Mouse (Mus musculus) limb, embryonic 12.5 days (tissue): ENCODE measurements at regions not wholly inside any gene's neighbourhood (a gene's known extent, or its start where the extent isn't known, plus 50 kb on each side); places are given as distances from the start of the nearest gene placed in this dataset.

Experiments used
- ATAC-seq: fragments of 200-750 bp; cut with Nextera tagmentation; 2 replicates; pipeline ENCODE4 v1.8.0; 2017; ENCODE audit warnings: low read depth, moderate TSS enrichment; ENCODE audit not compliant: insufficient number of reproducible peaks, insufficient read depth, low FRiP score, low TSS enrichment
- H3K27ac ChIP-seq: fragments of 300-500 bp; sonication (generic); 2 replicates; pipeline ENCODE4 v1.5.1; 2016; ENCODE audit warnings: mild to moderate bottlenecking, moderate library complexity
- H3K27me3 ChIP-seq: fragments of 300-500 bp; sonication (generic); 2 replicates; pipeline ENCODE4 v1.6.1; 2016; ENCODE audit warnings: mild to moderate bottlenecking, moderate library complexity
- H3K36me3 ChIP-seq: fragments of 300-500 bp; sonication (generic); 2 replicates; pipeline ENCODE4 v1.6.1; 2016; ENCODE audit warnings: mild to moderate bottlenecking, moderate library complexity
- H3K4me1 ChIP-seq: fragments of 300-500 bp; sonication (generic); replicated peaks from 2 replicates; pipeline ENCODE4 v1.6.1; 2016
- H3K4me2 ChIP-seq: fragments of 300-500 bp; sonication (generic); 2 replicates; pipeline ENCODE4 v1.6.1; 2016; ENCODE audit warnings: mild to moderate bottlenecking, moderate library complexity
- H3K4me3 ChIP-seq: fragments of 300-500 bp; sonication (generic); replicated peaks from 2 replicates; pipeline ENCODE4 v1.5.1; 2016; ENCODE audit warnings: mild to moderate bottlenecking
- H3K9ac ChIP-seq: fragments of 300-500 bp; sonication (generic); replicated peaks from 2 replicates; pipeline ENCODE4 v1.6.1; 2016; ENCODE audit warnings: mild to moderate bottlenecking, moderate library complexity
- H3K9me3 ChIP-seq: fragments of 300-500 bp; sonication (generic); 2 replicates; pipeline ENCODE4 v1.6.1; 2016; ENCODE audit warnings: mild to moderate bottlenecking, moderate library complexity
- WGBS: fragments of 180-500 bp; shearing (Covaris S2); methylation state at CpG from one replicate; pipeline ENCODE4 v1.1.7; 2016; 5-methylcytosine and 5-hydroxymethylcytosine counted together

DNA sequence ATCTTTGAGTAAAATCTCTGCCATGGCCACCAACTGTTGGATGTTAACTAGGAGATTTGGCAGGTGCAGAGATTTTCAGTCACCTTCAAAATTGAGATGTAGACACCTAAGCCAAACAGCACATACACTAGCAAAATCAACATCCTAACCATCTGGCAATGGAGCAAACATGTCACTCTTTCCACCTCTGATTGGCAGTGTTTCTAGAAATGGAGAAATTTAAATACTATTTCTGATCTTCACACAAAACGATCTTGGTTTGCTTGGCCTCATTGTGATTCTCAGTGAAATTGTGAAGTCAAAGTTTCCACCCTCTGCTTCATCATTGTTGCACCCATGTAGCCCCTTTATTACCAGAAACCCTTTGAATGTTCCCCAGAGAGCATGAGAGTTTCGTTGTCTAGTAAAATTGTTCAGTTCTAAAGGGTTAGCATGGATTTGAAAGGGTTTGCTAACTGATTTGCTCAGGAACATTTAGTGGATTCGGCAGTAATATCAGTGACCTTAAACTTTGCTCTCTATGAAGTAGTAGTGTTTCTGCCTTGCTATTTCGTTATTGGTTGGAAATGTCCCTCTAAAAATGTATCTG is 854.1 kb downstream of the Stpg2 start:
- Histone ChIP-seq H3K4me3 (no peak overlapping the region), H3K4me2 (no peak overlapping the region), H3K9me3 (0 out of 2 replicates have a peak, but pooled peaks cover 3% of the 10 kb centered on the region), H3K27me3 (peaks cover 4% of the 10 kb centered on the region; the same call in 1 of the 2 replicates), H3K36me3 (no peaks in the 10 kb centered on the region), H3K4me1 (no peaks in the 10 kb centered on the region; the same call in 1 of the 2 replicates), H3K9ac (no peak overlapping the region), H3K27ac (no peak overlapping the region)
- 86% methylated on average over 4 of the region's 4 CpGs for WGBS
- no peak for ATAC-seq

DNA sequence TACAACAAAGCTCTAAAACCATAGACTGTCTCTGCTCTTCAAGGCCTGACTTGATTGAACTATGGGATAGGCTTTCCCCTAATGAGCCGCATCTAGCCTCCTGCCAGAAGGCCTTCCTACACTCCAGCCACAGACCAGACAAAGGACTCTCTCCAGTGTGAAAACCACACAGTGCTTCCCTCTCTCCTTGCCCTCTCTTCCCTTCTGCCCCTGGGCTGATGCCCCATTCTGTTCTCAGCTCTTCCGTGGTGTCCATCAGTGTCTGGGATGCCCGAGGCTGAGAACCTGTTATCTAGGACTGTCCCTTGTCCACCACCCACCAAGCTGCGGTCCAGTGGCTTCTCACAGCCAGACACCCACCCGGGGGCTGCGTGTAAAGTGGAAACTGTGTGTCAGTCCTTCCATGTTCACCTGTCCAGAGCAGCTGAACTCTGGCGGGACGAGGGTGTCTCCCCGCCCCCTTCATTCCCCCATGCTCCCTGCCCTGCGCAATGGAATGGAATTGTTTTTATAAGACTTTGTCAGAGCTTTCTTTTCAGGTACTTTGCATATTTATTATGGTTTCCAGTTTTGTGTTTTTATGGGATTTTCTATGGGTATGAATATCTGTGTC is 856.4 kb downstream of the Stpg2 start:
- Histone ChIP-seq H3K9ac (no peak overlapping the region), H3K4me2 (no peak overlapping the region), H3K9me3 (0 out of 2 replicates have a peak, but pooled peaks cover 3% of the 10 kb centered on the region), H3K4me1 (peaks cover 12% of the 10 kb centered on the region), H3K27me3 (peaks cover 4% of the 10 kb centered on the region; the same call in 1 of the 2 replicates), H3K27ac (no peak overlapping the region), H3K36me3 (no peaks in the 10 kb centered on the region), H3K4me3 (no peak overlapping the region)
- WGBS = 94% methylated on average over 10 of the region's 10 CpGs
- no peak for ATAC-seq

DNA sequence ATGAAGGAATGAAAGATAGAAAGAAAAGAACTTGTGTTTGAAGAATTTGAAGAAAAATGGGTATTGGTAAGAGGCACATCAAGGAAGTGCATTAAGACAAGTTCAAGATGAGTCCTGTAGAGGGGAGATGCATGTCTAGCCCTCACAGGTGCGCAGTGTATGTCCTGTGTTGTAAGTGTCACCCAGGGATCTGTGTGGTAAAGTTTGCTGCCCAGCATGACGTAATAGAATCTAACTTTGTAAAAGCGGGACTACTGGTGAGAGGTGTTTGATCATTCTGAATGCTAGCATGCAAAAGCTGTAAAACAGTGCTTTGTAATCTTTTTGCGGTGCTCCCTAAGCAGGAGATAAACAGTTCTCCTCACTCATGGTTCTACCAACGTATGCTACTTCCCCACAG is 857.4 kb downstream of the Stpg2 start:
- H3K27me3 ChIP-seq = peaks cover 4% of the 10 kb centered on the region; the same call in 1 of the 2 replicates
- WGBS = 72% methylated on average over 5 of the region's 5 CpGs
- 0 out of 2 replicates have a peak, but pooled peaks cover 3% of the 10 kb centered on the region for H3K9me3 ChIP-seq
- H3K4me1 ChIP-seq = peaks cover 12% of the 10 kb centered on the region
- H3K9ac ChIP-seq = no peak overlapping the region
- no peak overlapping the region for H3K27ac ChIP-seq
- no peak overlapping the region for H3K4me3 ChIP-seq
- no peaks in the 10 kb centered on the region for H3K36me3 ChIP-seq
- no peak for ATAC-seq
- H3K4me2 ChIP-seq = no peak overlapping the region

DNA sequence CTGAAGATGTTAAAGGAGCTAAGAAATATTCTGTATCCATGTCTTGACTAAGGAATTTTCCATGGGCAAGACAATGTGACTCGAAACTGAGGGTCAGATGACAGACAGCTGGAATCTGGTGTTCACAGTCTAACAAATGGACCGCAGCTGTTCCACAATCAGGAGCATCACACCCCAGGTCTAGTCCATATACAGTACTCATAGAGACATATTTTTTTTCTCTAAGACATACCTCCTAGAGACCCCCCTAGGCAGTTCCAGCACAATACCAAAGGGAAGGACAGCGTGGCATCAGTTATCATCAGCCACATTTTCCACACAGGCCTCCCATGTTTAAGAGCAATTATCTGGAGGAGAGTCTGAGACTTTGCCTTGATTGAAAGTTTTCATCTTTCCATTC is 878.8 kb downstream of the Stpg2 start:
- Histone ChIP-seq H3K36me3 (no peaks in the 10 kb centered on the region), H3K9me3 (no peaks in the 10 kb centered on the region), H3K4me2 (no peak overlapping the region), H3K4me3 (no peak overlapping the region), H3K9ac (no peak overlapping the region), H3K4me1 (no peaks in the 10 kb centered on the region), H3K27me3 (no peaks in the 10 kb centered on the region), H3K27ac (no peak overlapping the region)
- 75% methylated on average over 3 of the region's 3 CpGs for WGBS
- peak; percentile 76; the same call in 1 of the 2 replicates for ATAC-seq

DNA sequence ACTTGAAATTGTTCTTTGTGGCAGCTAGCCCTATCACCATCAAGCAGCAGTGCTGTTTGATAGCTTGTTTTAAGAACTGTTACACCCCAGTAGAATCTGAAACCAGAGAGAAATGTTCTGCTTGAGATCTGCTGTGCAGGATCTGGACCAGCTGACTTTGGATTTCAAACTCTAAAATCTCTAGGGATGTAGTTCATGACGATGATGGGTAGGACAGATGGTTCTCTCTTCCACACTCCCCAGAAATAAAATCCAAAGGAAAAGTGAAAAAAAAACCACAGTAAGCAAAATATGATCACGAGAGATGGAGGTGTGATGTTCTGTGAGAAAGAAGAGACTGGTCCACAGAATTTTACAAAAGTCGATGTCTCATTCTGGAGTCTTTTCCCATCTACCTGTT is 879.9 kb downstream of the Stpg2 start:
- no peak overlapping the region for H3K27ac ChIP-seq
- H3K27me3 ChIP-seq = no peaks in the 10 kb centered on the region
- WGBS = 82% methylated on average over 3 of the region's 3 CpGs
- H3K9ac ChIP-seq = no peak overlapping the region
- H3K4me1 ChIP-seq = no peaks in the 10 kb centered on the region
- no peaks in the 10 kb centered on the region for H3K9me3 ChIP-seq
- H3K4me3 ChIP-seq = no peak overlapping the region
- ATAC-seq = no peak
- H3K4me2 ChIP-seq = no peak overlapping the region
- no peaks in the 10 kb centered on the region for H3K36me3 ChIP-seq

GRCm38 (mm10) chr3:140088019-140088418 is 882.5 kb downstream of the Stpg2 start:
- Histone ChIP-seq H3K9ac (no peak overlapping the region), H3K36me3 (no peaks in the 10 kb centered on the region), H3K4me1 (no peaks in the 10 kb centered on the region), H3K27ac (no peak overlapping the region), H3K4me3 (no peak overlapping the region), H3K27me3 (no peaks in the 10 kb centered on the region), H3K4me2 (no peak overlapping the region), H3K9me3 (no peaks in the 10 kb centered on the region)
- ATAC-seq = no peak
- WGBS = 86% methylated on average over 3 of the region's 3 CpGs

DNA sequence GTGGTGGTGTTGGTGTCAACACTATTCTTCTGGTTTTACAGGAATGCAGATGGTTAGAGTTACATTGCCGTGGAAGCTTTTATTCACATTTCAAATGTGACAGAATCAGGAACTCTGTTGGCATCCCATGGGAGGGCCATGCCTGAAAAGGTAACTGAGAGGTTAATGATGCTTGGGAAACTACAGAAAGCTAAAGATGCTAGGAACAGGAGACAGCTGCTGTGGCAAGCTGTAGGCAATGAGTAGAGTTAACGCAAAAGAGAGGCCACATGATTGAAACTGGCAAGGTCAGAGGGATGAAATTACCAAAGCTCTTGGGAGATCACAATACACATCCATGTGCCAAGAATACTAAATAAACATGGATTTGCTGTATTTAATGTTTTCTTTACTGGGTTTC is 886.4 kb downstream of the Stpg2 start:
- WGBS = 71% methylated on average over 2 of the region's 2 CpGs
- Histone ChIP-seq H3K27me3 (no peaks in the 10 kb centered on the region), H3K9ac (no peak overlapping the region), H3K4me3 (no peak overlapping the region), H3K27ac (no peak overlapping the region), H3K4me1 (no peaks in the 10 kb centered on the region), H3K36me3 (no peaks in the 10 kb centered on the region), H3K9me3 (no peaks in the 10 kb centered on the region), H3K4me2 (no peak overlapping the region)
- ATAC-seq = no peak

DNA sequence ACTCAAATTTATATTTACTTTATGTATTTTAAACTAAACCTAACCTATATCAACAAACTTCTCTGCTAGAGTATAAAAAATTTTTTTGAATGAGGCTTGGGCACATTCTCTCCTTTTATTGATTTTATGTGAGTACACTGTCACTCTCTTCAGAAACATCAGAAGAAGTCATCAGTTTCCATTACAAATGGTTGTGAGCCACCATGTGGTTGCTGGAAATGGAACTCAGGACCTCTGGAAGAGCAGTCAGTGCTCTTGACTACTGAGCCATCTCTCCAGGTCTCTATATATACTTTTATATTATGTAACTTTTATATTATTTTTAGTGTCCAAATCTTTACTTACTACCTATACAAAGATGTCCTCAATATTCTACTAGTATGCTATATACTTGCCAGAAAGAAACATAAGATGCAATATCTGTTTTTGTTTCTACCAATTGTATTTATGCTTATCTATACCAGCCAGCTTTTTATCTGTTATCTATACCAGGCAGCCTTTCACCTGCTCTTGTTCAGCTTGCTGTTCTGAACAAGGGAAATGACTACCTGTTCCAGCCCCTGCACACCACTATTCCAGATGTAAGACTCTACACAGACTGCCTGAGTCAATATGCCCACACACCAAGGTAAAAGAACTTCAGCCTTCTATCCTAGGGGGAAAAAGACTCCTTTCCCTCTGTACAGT is 891.5 kb downstream of the Stpg2 start:
- no peak for ATAC-seq
- Histone ChIP-seq H3K27me3 (no peaks in the 10 kb centered on the region), H3K4me1 (no peaks in the 10 kb centered on the region), H3K4me2 (no peak overlapping the region), H3K9ac (no peak overlapping the region), H3K27ac (no peak overlapping the region), H3K36me3 (no peaks in the 10 kb centered on the region), H3K4me3 (no peak overlapping the region), H3K9me3 (no peaks in the 10 kb centered on the region)

DNA sequence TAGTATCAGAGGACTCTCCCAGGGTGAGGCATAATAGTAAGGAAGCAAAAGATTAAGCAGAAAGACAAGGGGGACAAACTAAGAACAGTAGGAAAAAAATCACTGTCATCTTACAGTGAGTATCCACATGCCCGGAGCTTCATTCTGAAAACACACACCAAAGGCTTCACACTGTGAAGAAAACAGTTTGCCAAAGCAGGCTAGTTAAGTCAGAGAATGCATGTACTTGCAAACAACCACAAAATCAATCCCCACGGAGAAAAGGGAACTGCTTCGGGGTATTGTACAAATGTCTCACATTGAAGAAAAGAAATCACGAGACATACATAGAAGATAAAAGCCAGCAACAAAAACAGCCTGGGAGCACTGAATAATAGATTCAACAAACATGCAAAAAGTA is 903.9 kb downstream of the Stpg2 start:
- H3K27me3 ChIP-seq = no peaks in the 10 kb centered on the region
- WGBS = 70% methylated on average over 4 of the region's 4 CpGs

GRCm38 (mm10) chr3:140111414-140112172 is 906.1 kb downstream of the Stpg2 start:
- Histone ChIP-seq H3K4me1 (peaks cover 7% of the 10 kb centered on the region; the same call in 1 of the 2 replicates), H3K9me3 (no peaks in the 10 kb centered on the region), H3K36me3 (no peaks in the 10 kb centered on the region), H3K4me3 (no peak overlapping the region), H3K9ac (no peak overlapping the region), H3K4me2 (no peak overlapping the region), H3K27ac (no peak overlapping the region), H3K27me3 (no peaks in the 10 kb centered on the region)
- 75% methylated on average over 9 of the region's 9 CpGs for WGBS
- ATAC-seq = no peak

More for the DNA sequence above, 903.9 kb downstream of the Stpg2 start:
- no peaks in the 10 kb centered on the region for H3K36me3 ChIP-seq
- no peak overlapping the region for H3K9ac ChIP-seq
- H3K4me3 ChIP-seq = no peak overlapping the region
- no peaks in the 10 kb centered on the region for H3K9me3 ChIP-seq
- no peak overlapping the region for H3K4me2 ChIP-seq
- peaks cover 7% of the 10 kb centered on the region; the same call in 1 of the 2 replicates for H3K4me1 ChIP-seq
- no peak for ATAC-seq
- no peak overlapping the region for H3K27ac ChIP-seq

- no peaks in the 10 kb centered on the region for H3K9me3 ChIP-seq
- peaks cover 7% of the 10 kb centered on the region; the same call in 1 of the 2 replicates for H3K4me1 ChIP-seq
- 80% methylated on average over 1 of the region's 1 CpGs for WGBS
- no peaks in the 10 kb centered on the region for H3K36me3 ChIP-seq
- H3K9ac ChIP-seq = no peak overlapping the region
- no peaks in the 10 kb centered on the region for H3K27me3 ChIP-seq
- no peak overlapping the region for H3K27ac ChIP-seq
- ATAC-seq = no peak
- H3K4me3 ChIP-seq = no peak overlapping the region
- H3K4me2 ChIP-seq = no peak overlapping the region
Measured at GRCm38 (mm10) chr3:140115116-140115515, 909.6 kb downstream of the Stpg2 start.
